Mouse (Mus musculus) kidney, adult 18-20 months (tissue): ENCODE results near the gene Ctnnd2.

Experiments
- DNase-seq: peaks from one replicate; pipeline ENCODE4 v3.0.0; 2021

The Ctnnd2 gene

GRCm38 (mm10) chr15:30908027-30908426, 735.6 kb downstream of the Ctnnd2 start:
- no peak for DNase-seq

GRCm38 (mm10) chr15:30913360-30913759, 741.0 kb downstream of the Ctnnd2 start:
- no peak for DNase-seq

- DNase-seq = no peak
Measured at GRCm38 (mm10) chr15:30925838-30926237, 753.4 kb downstream of the Ctnnd2 start.

GRCm38 (mm10) chr15:30927632-30928031, 755.2 kb downstream of the Ctnnd2 start:
- DNase-seq = peak; percentile 23

- DNase-seq = no peak
Measured at GRCm38 (mm10) chr15:30931906-30932305, 759.5 kb downstream of the Ctnnd2 start.

GRCm38 (mm10) chr15:30945863-30946262, 773.5 kb downstream of the Ctnnd2 start:
- no peak for DNase-seq

- no peak for DNase-seq
Measured at GRCm38 (mm10) chr15:30958513-30958912, 786.1 kb downstream of the Ctnnd2 start.

GRCm38 (mm10) chr15:30962421-30963160, 790.2 kb downstream of the Ctnnd2 start:
- DNase-seq = no peak

- no peak for DNase-seq
Measured at GRCm38 (mm10) chr15:30964046-30964445, 791.7 kb downstream of the Ctnnd2 start.

GRCm38 (mm10) chr15:30964865-30965679, 792.7 kb downstream of the Ctnnd2 start:
- no peak for DNase-seq

GRCm38 (mm10) chr15:30966826-30967225, 794.4 kb downstream of the Ctnnd2 start:
- no peak for DNase-seq

- DNase-seq = no peak
Measured at GRCm38 (mm10) chr15:30974436-30974835, 802.0 kb downstream of the Ctnnd2 start.

- DNase-seq = no peak
Measured at GRCm38 (mm10) chr15:30974991-30975775, 802.8 kb downstream of the Ctnnd2 start.

GRCm38 (mm10) chr15:30977166-30977740, 804.9 kb downstream of the Ctnnd2 start:
- DNase-seq = no peak

- no peak for DNase-seq
Measured at GRCm38 (mm10) chr15:30986890-30987289, 814.5 kb downstream of the Ctnnd2 start.

GRCm38 (mm10) chr15:30990421-30991252, 818.2 kb downstream of the Ctnnd2 start:
- DNase-seq = no peak

GRCm38 (mm10) chr15:30992357-30992756, 820.0 kb downstream of the Ctnnd2 start:
- DNase-seq = no peak

- DNase-seq = no peak
Measured at GRCm38 (mm10) chr15:30992901-30993300, 820.5 kb downstream of the Ctnnd2 start.

- DNase-seq = no peak
Measured at GRCm38 (mm10) chr15:30995346-30995745, 823.0 kb downstream of the Ctnnd2 start.

GRCm38 (mm10) chr15:31004468-31004867, 832.1 kb downstream of the Ctnnd2 start:
- DNase-seq = no peak

GRCm38 (mm10) chr15:31004976-31005375, 832.6 kb downstream of the Ctnnd2 start:
- no peak for DNase-seq
